Mouse (Mus musculus) granulocyte monocyte progenitor cell, adult 5-6 weeks (primary cell): Measurements from ENCODE around the gene Fhl3. TPM values are rescaled to one million over a fixed set of nuclear protein-coding genes. Genes with fewer than 3 reads are reported as not detected.

Source experiments
- ATAC-seq: replicated peaks from 2 replicates; pipeline ENCODE4 v1.8.0; 2016; ENCODE audit warnings: mild to moderate bottlenecking, moderate TSS enrichment, inconsistent platforms; ENCODE audit not compliant: poor library complexity, severe bottlenecking
- total RNA-seq, 2 experiments: library from RNA; stranded (forward) in 1 of 2; stranded (reverse) in 1 of 2; fragments of 200-712, 200-1000 nt in 1 of 2; fragments of >200 nt in 1 of 2; fragmentation: Nextera tagmentation in 1 of 2; gene quantifications; 2 replicates each; pipeline ENCODE4 v1.2.3; 2014 to 2017

Gene Fhl3
- total RNA-seq, 2 experiments from 2014 or later = 5.0 to 10.4 TPM

- ATAC-seq = peak; percentile 90
Observed at GRCm38 (mm10) chr4:124751300-124752250, 51.1 kb downstream of the Fhl3 start.

GRCm38 (mm10) chr4:124752281-124753199, 52.0 kb downstream of the Fhl3 start:
- peak; percentile 63 for ATAC-seq

GRCm38 (mm10) chr4:124755526-124755925, 55.0 kb downstream of the Fhl3 start:
- no peak for ATAC-seq

Other genes starting within 250 kb of the Fhl3 start
- gene 3100002H09Rik, start 89.9 kb upstream of the Fhl3 start, total RNA-seq (2014; fragmentation: Nextera tagmentation) = not detected in 2 replicates
- gene 3100002H09Rik, start 89.9 kb upstream of the Fhl3 start, total RNA-seq (2017) = not detected in 2 replicates
- gene Pou3f1, start 43.9 kb upstream of the Fhl3 start, total RNA-seq (2014; fragmentation: Nextera tagmentation) = not detected in 2 replicates
- not detected in 2 replicates for gene Pou3f1, start 43.9 kb upstream of the Fhl3 start, total RNA-seq (2017)
- 57.1 and 62.4 TPM in 2 replicates for gene Utp11, start 7.1 kb upstream of the Fhl3 start, total RNA-seq (2014; fragmentation: Nextera tagmentation)
- 81.6 and 86.4 TPM in 2 replicates for gene Utp11, start 7.1 kb upstream of the Fhl3 start, total RNA-seq (2017)
- gene Sf3a3, start 14.1 kb downstream of the Fhl3 start, total RNA-seq (2014; fragmentation: Nextera tagmentation) = 90.7 and 105 TPM in 2 replicates
- 167 and 170 TPM in 2 replicates for gene Sf3a3, start 14.1 kb downstream of the Fhl3 start, total RNA-seq (2017)
- 31.5 and 52.6 TPM in 2 replicates for gene Inpp5b, start 41.1 kb downstream of the Fhl3 start, total RNA-seq (2014; fragmentation: Nextera tagmentation)
- 21.1 and 24.6 TPM in 2 replicates for gene Inpp5b, start 41.1 kb downstream of the Fhl3 start, total RNA-seq (2017)
- gene Mtf1, start 101.4 kb downstream of the Fhl3 start, total RNA-seq (2014; fragmentation: Nextera tagmentation) = 37.9 and 42.6 TPM in 2 replicates
- 11.3 and 26.3 TPM in 2 replicates for gene Mtf1, start 101.4 kb downstream of the Fhl3 start, total RNA-seq (2017)
- 38.1 and 65.5 TPM in 2 replicates for gene Yrdc, start 150.0 kb downstream of the Fhl3 start, total RNA-seq (2014; fragmentation: Nextera tagmentation)
- gene Yrdc, start 150.0 kb downstream of the Fhl3 start, total RNA-seq (2017) = 18.7 and 29.1 TPM in 2 replicates
- gene 1110065P20Rik, start 150.5 kb downstream of the Fhl3 start, total RNA-seq (2014; fragmentation: Nextera tagmentation) = 15.0 and 19.4 TPM in 2 replicates
- gene 1110065P20Rik, start 150.5 kb downstream of the Fhl3 start, total RNA-seq (2017) = 3.1 and 6.7 TPM in 2 replicates
- gene Maneal, start 161.5 kb downstream of the Fhl3 start, total RNA-seq (2014; fragmentation: Nextera tagmentation) = 1.2 TPM in 1 of 2 replicates, not detected in the other
- gene Maneal, start 161.5 kb downstream of the Fhl3 start, total RNA-seq (2017) = not detected in 2 replicates
- not detected in 2 replicates for gene Epha10, start 180.2 kb downstream of the Fhl3 start, total RNA-seq (2014; fragmentation: Nextera tagmentation)
- gene Epha10, start 180.2 kb downstream of the Fhl3 start, total RNA-seq (2017) = not detected in 2 replicates
- gene 9930104L06Rik, start 236.3 kb downstream of the Fhl3 start, total RNA-seq (2014; fragmentation: Nextera tagmentation) = 6.9 and 14.1 TPM in 2 replicates
- gene 9930104L06Rik, start 236.3 kb downstream of the Fhl3 start, total RNA-seq (2017) = 6.3 and 10.5 TPM in 2 replicates
- 59.2 and 97.0 TPM in 2 replicates for gene Cdca8, start 238.6 kb downstream of the Fhl3 start, total RNA-seq (2014; fragmentation: Nextera tagmentation)
- 120 and 136 TPM in 2 replicates for gene Cdca8, start 238.6 kb downstream of the Fhl3 start, total RNA-seq (2017)